Mouse (Mus musculus): ENCODE measurements around the gene Rinl.

- no peak for TF ChIP-seq CTCF (conservative IDR thresholded peaks at IDR 0.05; ENCODE audit: insufficient read depth, insufficient read length, low read depth, low read length)
- no peak for TF ChIP-seq POLR2A (IDR thresholded peaks at IDR 0.05; ENCODE audit: low read depth, low read length)
Measured at GRCm38 (mm10) chr7:28818436-28818835, 29.7 kb downstream of the Rinl start.
